Mouse (Mus musculus) MEL-GATA-1-ER (cell line): ENCODE measurements around the gene Dffa.
A peak's percentile ranks its signal among the peaks of the same experiment; 100 is the strongest.

Experiments
- DNase-seq: peaks from one replicate; pipeline ENCODE4 v3.0.0-alpha.2; 2012; ENCODE audit warnings: low read depth; ENCODE audit errors: extremely low read depth

Dffa gene

DNA sequence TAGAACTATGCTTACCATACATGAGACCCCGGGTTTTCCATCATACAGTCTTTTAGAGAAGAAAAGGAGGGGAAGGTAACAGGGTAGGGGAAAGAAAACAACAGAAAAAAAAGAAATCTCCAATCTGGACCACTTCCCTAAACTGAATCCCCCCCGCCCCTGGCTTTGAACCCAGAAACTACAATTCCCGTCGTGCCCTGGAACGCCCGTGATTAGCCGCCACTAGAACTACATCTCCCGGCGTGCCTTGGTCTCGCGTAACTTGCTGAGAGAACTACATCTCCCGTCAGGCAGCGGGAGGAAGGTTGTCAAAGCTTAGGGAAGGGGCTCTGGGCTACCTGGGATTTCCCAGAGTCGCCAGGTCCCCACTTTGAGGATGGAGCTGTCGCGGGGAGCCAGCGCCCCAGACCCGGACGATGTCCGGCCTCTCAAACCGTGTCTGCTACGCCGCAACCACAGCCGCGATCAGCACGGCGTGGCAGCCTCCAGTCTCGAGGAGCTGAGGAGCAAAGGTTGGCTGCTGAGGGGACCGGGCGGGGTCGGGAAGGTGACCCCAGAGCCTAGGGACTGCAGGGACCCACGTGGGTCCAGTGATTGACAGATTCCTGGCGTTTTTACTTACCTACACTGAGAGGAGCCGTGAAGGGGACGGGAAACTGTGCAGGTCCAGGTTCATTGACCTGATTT is at the start of gene Dffa:
TSS of gene Dffa (plus strand) at position 272 of the 687 bp plus-strand sequence.
- DNase-seq, result peak; percentile 77

GRCm38 (mm10) chr4:149055847-149056246 is 48.1 kb upstream of the Dffa start:
- DNase-seq, result no peak

- DNase-seq, result no peak
Measured at GRCm38 (mm10) chr4:149056957-149057356, 47.0 kb upstream of the Dffa start.

DNA sequence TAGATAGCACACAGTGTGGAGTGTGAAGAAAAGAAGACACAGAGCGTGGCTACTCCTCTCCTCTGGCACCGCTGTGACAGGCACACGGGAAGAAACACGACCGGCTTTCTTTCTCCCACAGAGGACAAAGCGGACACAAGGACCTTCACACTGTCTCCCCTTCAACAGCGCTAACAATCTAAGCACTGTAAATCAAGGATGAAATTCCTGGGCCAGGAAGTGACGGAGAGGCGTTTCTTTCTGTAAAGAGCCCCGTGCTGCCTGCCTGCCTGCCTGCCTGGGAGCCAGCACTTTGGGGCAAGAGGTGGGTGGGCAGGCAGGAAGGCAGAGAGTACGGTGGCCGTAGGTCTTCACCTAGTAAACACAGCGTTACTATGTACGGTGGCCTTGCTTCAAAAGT is 46.5 kb upstream of the Dffa start:
- DNase-seq, result no peak

DNA sequence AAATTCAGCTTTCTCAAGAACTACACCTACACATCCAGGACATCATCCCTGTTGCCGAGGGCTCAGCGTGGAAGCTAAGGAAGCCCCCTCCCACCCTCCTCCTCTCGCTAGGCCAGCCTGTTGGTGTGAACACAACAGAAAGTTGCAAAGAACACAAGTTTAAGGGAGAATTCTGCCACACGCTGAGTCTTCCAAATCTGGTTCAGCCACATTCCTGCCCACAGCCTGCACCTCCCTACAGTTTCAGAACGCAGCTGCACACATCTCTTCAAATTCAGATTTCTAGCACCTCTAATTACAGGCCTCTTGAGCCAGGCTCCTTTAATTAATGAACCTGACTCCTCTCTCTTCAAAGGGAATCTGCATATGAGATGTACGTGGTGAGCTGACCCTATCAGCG is 45.6 kb upstream of the Dffa start:
- no peak for DNase-seq

DNA sequence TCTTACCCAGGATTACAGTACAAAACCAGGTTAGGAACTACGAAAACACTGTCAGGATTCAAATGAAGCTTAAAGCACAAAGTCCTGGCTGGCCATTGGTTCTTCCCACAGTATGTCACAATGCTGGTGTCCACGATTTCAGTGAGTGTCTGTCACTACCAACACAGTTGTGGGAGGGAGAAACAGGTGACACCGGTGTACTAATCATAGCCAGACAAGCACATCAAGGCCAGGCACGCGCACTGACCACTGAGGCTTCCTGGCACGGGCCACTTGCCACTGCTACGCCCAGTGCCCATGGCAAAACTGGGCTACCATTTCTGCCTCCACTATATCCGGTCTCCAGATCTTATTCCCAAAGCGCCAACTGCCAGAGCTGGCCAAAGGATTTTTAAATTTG is 44.2 kb upstream of the Dffa start:
- DNase-seq, result no peak

DNA sequence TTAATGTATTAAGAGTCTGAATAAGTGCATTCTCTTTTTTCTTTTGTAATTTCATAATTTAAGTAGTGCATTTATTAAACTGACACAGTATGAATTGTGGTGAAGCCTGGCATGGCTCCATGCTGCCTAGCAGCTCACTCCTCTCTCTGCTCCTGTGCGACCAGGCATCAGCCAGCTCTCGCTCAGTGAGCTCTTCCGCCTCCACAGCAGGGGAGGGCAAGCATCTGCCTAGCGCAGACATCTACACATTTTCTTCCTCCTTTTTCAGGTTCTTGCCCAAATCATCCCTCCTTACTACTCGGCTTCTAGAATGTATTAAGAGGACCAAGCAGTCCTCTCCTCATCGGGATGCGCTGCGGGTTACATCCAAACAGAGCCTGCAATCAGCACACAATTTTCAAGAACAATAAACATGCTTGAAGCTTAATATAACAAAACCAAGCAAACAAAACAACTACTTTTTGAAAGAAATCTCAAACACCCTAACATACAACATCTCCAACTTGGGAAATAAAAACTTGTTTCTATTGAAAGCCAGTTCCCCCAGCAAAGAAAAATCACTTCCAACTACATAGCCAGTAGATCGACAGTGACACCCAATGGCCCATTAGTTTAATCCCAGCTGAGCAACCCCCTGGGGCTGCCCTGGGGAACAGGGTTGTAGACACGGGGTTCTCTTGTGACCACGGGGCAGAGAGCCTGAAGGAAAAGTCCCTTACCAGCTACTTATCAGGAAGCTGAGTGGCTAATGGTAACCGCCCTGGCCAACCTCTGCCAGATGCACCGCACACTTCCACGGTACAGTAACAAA is 43.1 kb upstream of the Dffa start:
- DNase-seq, result no peak

DNA sequence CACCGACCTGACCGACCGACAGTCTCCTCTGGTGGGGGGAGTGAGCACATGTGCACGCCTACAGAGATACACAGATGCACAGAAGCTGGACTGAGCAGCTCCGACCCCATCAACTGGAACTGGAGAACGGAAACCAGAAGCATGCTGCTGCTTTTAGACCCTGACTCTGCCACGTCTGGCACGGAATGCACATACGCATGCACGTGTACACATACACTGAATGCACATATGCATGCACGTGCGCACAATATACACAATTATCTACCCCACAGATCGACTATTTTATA is 42.6 kb upstream of the Dffa start:
- no peak for DNase-seq

DNA sequence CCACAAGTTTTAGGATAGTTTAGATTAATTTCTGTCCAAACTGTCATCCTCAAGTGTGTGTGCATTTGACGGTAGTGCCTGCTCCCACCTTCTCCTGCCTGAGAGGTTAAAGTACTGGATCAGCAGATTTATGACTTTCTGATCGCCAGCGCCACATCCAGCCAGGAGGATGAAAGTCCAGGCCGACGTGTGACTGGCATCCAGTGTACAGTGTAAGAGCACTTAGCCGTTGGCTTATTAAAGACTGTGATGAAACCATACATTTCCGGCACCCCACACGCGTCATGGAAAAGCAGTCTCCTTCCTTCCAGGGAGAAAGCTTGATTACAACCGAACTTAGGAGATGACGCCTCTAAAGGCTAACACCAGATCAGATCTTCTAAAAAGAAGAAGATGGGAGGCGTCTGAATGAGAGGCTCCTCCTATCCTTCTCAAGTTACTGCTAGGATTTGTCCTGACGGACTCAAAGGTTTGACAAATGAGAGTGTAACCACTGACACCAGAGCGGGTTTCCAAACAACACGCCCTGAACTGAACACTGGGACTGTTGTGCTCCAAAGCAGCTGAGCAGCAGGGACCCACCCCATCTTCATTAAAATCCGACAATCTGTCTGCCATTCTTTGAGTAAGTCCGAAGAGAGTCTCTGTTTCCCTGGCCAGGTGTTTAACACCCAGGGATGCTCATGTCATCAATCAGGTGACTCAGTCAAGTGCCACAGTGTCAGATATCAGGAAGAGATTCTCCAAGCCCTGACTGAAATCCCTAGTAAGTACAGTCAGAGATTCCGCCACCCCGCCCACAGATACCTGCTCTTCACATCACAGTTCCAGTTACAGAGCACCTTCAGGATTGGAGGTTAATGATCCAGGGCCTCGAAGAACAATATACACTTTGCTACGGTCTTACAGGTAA is 41.3 kb upstream of the Dffa start:
- no peak for DNase-seq

- DNase-seq, result no peak
Measured at GRCm38 (mm10) chr4:149064061-149064854, 39.7 kb upstream of the Dffa start.

- DNase-seq, result no peak
Measured at GRCm38 (mm10) chr4:149066672-149067551, 37.0 kb upstream of the Dffa start.

DNA sequence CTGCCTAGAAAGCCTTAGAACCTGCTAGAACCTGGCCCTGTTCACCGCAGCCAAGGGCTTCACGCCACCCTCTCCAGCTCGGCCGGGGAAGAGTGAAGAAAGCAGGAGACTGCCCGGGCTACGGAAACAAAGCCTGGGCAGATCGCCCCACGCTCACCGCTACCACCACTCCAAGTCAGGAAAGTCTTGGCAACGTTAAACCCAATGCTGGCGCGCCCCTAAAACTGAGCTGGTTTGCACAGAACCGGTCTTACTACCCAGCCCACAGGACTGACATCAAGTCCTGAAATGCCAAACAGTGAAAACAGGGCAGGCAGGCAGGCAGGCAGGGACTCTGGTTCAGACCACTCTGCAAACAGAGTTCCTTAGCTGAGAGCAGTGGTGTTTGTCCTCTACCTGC is 28.9 kb upstream of the Dffa start:
- no peak for DNase-seq

DNA sequence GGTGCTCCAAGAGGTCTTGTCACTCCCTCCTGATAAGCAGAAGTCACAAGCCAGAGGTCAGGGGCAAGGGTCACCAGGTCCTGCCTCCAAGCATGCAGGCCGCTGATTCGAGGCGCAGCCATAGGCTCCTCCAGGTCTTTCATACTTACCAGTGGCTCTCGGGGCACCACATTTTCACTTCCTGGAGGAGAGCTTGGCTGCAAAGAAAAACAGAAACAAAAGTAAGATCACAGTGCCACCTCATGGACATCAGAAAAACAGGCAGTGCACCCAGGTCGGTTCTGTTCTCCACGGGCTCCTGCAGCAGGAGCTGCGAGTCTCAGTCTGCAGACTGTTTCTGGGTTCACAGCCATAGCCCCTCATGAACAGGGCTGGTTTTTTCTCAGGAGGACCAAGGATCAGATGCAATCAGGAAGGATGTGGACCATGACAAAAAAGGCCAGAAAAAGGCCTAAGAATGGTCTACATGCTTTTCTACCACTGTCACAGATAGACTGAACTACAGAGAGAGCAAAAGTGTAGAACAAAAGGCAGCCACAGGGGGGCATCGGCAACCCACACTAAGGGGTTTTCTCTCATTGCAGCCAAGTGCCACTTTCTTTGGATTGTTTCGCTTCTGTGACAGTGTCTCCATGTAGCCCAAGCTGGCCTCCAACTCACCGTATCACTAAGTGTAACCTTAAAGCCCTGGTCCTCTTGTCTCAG is 27.9 kb upstream of the Dffa start:
- no peak for DNase-seq

- no peak for DNase-seq
Measured at GRCm38 (mm10) chr4:149078261-149078660, 25.7 kb upstream of the Dffa start.

- no peak for DNase-seq
Measured at GRCm38 (mm10) chr4:149079629-149080028, 24.3 kb upstream of the Dffa start.

DNA sequence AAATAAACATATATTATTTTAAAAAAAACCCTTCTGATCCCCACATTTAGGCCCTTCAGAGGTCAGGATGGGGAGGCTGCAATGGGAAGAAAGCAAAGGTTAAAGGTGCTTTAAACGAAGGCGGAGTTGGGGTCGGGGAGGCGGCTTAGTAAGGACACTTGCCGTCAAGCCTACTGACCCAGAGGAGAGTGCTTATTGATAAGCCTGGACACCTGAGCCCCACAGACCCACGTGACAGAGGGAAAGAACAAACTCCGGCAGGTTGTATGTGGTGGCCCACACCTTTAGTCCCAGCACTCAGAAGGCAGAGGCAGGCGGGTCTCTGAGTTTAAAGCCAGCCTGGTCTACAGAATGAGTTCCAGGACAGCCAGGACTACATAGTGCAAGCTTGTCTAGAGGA is 23.8 kb upstream of the Dffa start:
- DNase-seq, result no peak

DNA sequence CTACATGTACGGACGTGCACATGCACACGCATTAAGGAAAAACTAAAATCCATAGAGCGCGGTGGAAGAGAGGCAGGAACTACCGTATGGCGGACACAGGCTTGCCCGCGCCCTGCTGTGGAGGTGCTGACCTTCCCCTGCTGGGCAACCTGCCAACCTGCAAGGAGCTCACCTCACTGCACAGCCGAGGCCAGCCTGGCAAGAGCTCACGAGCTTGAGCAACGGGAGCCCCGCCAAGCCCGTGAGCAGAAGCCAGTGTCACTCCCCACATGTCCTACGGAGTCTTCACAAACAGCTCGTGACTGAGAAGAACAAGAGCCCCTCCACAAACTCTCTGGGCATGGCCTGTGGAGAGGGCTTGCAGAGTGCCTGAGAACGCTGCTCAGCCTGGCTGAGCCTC is 22.4 kb upstream of the Dffa start:
- no peak for DNase-seq

GRCm38 (mm10) chr4:149085381-149085780 is 18.6 kb upstream of the Dffa start:
- DNase-seq, result no peak

- no peak for DNase-seq
Measured at GRCm38 (mm10) chr4:149091364-149091763, 12.6 kb upstream of the Dffa start.

DNA sequence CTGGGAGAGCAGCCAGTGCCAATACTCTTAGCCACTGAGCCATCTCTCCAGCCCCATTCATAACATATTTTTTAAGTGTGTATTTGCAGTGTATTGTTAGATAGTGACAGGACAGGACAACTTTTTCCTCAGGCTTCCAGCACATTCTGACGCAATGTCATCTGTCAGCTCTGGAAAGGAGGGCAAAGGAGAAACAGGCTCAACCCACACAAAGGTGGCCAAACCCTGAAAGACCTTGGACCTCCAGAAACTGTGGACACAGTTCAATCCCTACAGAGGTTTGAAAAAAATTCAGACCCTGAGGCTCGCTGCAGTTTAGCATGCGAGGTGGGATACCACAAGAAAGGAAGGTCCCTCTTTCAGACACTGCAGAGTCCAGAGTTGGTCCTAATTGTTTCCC is 6.0 kb upstream of the Dffa start:
- no peak for DNase-seq
